Mouse (Mus musculus): ENCODE results near the gene Ptx4. TPM values are rescaled to one million over a fixed set of nuclear protein-coding genes. Genes with fewer than 3 reads are reported as not detected.
A peak's percentile ranks its signal among the peaks of the same experiment; 100 is the strongest.

The Ptx4 gene
- polyA plus RNA-seq, 1 experiment from 2014 or later = 0.16 TPM

- Histone ChIP-seq H3K27me3 (ENCODE audit: control insufficient read depth, insufficient read depth, low read length) (no peaks in the 10 kb centered on the region), H3K4me1 (ENCODE audit: control insufficient read depth, insufficient read depth, low read length) (peaks cover 40% of the 10 kb centered on the region), H3K9ac (replicated peaks; ENCODE audit: low read depth, low read length) (no peak overlapping the region), H3K4me3 (ENCODE audit: low read depth, low read length) (no peak overlapping the region), H3K36me3 (ENCODE audit: control insufficient read depth, insufficient read depth, low read length) (no peaks in the 10 kb centered on the region; the same call in 1 of the 2 replicates), H3K27ac (ENCODE audit: low read length) (peak overlapping the region; percentile 98), H3K9me3 (ENCODE audit: control insufficient read depth, low read depth, low read length) (no peaks in the 10 kb centered on the region), H3K4me2 (replicated peaks; ENCODE audit: low read depth, low read length) (no peak overlapping the region)
- WGBS = 73% methylated on average over 13 of the region's 13 CpGs
- ATAC-seq (ENCODE audit: insufficient number of reproducible peaks, insufficient read depth, low FRiP score, low read depth) = no peak
Measured at GRCm38 (mm10) chr17:25084835-25085385, 35.6 kb upstream of the Ptx4 start.

- no peak overlapping the region for H3K9ac ChIP-seq (replicated peaks; ENCODE audit: low read depth, low read length)
- peaks cover 5% of the 10 kb centered on the region for H3K36me3 ChIP-seq (ENCODE audit: control insufficient read depth, insufficient read depth, low read length)
- peaks cover 29% of the 10 kb centered on the region for H3K4me1 ChIP-seq (ENCODE audit: control insufficient read depth, insufficient read depth, low read length)
- no peaks in the 10 kb centered on the region for H3K9me3 ChIP-seq (ENCODE audit: control insufficient read depth, low read depth, low read length)
- no peak for ATAC-seq (ENCODE audit: insufficient number of reproducible peaks, insufficient read depth, low FRiP score, low read depth)
- no peaks in the 10 kb centered on the region for H3K27me3 ChIP-seq (ENCODE audit: control insufficient read depth, insufficient read depth, low read length)
- no peak overlapping the region for H3K4me2 ChIP-seq (replicated peaks; ENCODE audit: low read depth, low read length)
- 92% methylated on average over 7 of the region's 7 CpGs for WGBS
- H3K27ac ChIP-seq (ENCODE audit: low read length) = no peak overlapping the region
- H3K4me3 ChIP-seq (ENCODE audit: low read depth, low read length) = no peak overlapping the region
Measured at GRCm38 (mm10) chr17:25086724-25087123, 33.8 kb upstream of the Ptx4 start.

GRCm38 (mm10) chr17:25089158-25089557, 31.4 kb upstream of the Ptx4 start:
- no peak overlapping the region for H3K27ac ChIP-seq (ENCODE audit: low read length)
- H3K9me3 ChIP-seq (ENCODE audit: control insufficient read depth, low read depth, low read length) = no peaks in the 10 kb centered on the region
- ATAC-seq (ENCODE audit: insufficient number of reproducible peaks, insufficient read depth, low FRiP score, low read depth) = peak; percentile 66; the same call in 1 of the 2 replicates
- peaks cover 16% of the 10 kb centered on the region for H3K36me3 ChIP-seq (ENCODE audit: control insufficient read depth, insufficient read depth, low read length)
- peaks cover 8% of the 10 kb centered on the region for H3K4me1 ChIP-seq (ENCODE audit: control insufficient read depth, insufficient read depth, low read length)
- H3K9ac ChIP-seq (replicated peaks; ENCODE audit: low read depth, low read length) = no peak overlapping the region
- no peak overlapping the region for H3K4me2 ChIP-seq (replicated peaks; ENCODE audit: low read depth, low read length)
- 89% methylated on average over 10 of the region's 10 CpGs for WGBS
- no peak overlapping the region for H3K4me3 ChIP-seq (ENCODE audit: low read depth, low read length)
- H3K27me3 ChIP-seq (ENCODE audit: control insufficient read depth, insufficient read depth, low read length) = no peaks in the 10 kb centered on the region

GRCm38 (mm10) chr17:25090450-25090849, 30.1 kb upstream of the Ptx4 start:
- Histone ChIP-seq H3K4me3 (ENCODE audit: low read depth, low read length) (no peak overlapping the region), H3K9ac (replicated peaks; ENCODE audit: low read depth, low read length) (no peak overlapping the region), H3K27ac (ENCODE audit: low read length) (no peak overlapping the region), H3K4me2 (replicated peaks; ENCODE audit: low read depth, low read length) (no peak overlapping the region), H3K36me3 (ENCODE audit: control insufficient read depth, insufficient read depth, low read length) (peaks cover 18% of the 10 kb centered on the region), H3K9me3 (ENCODE audit: control insufficient read depth, low read depth, low read length) (no peaks in the 10 kb centered on the region), H3K4me1 (ENCODE audit: control insufficient read depth, insufficient read depth, low read length) (no peaks in the 10 kb centered on the region), H3K27me3 (ENCODE audit: control insufficient read depth, insufficient read depth, low read length) (no peaks in the 10 kb centered on the region)
- no peak for ATAC-seq (ENCODE audit: insufficient number of reproducible peaks, insufficient read depth, low FRiP score, low read depth)
- WGBS = 95% methylated on average over 10 of the region's 10 CpGs

- no peak overlapping the region for H3K9ac ChIP-seq (replicated peaks; ENCODE audit: low read depth, low read length)
- H3K9me3 ChIP-seq (ENCODE audit: control insufficient read depth, low read depth, low read length) = no peaks in the 10 kb centered on the region
- no peak overlapping the region for H3K4me2 ChIP-seq (replicated peaks; ENCODE audit: low read depth, low read length)
- H3K27me3 ChIP-seq (ENCODE audit: control insufficient read depth, insufficient read depth, low read length) = no peaks in the 10 kb centered on the region
- no peak overlapping the region for H3K4me3 ChIP-seq (ENCODE audit: low read depth, low read length)
- WGBS = 90% methylated on average over 2 of the region's 2 CpGs
- no peak overlapping the region for H3K27ac ChIP-seq (ENCODE audit: low read length)
- no peaks in the 10 kb centered on the region for H3K4me1 ChIP-seq (ENCODE audit: control insufficient read depth, insufficient read depth, low read length)
- H3K36me3 ChIP-seq (ENCODE audit: control insufficient read depth, insufficient read depth, low read length) = peaks cover 41% of the 10 kb centered on the region
- no peak for ATAC-seq (ENCODE audit: insufficient number of reproducible peaks, insufficient read depth, low FRiP score, low read depth)
Measured at GRCm38 (mm10) chr17:25096221-25096620, 24.3 kb upstream of the Ptx4 start.

- H3K4me2 ChIP-seq (replicated peaks; ENCODE audit: low read depth, low read length) = no peak overlapping the region
- no peaks in the 10 kb centered on the region for H3K9me3 ChIP-seq (ENCODE audit: control insufficient read depth, low read depth, low read length)
- H3K27ac ChIP-seq (ENCODE audit: low read length) = no peak overlapping the region
- H3K36me3 ChIP-seq (ENCODE audit: control insufficient read depth, insufficient read depth, low read length) = peaks cover 60% of the 10 kb centered on the region
- no peak for ATAC-seq (ENCODE audit: insufficient number of reproducible peaks, insufficient read depth, low FRiP score, low read depth)
- no peak overlapping the region for H3K4me3 ChIP-seq (ENCODE audit: low read depth, low read length)
- H3K27me3 ChIP-seq (ENCODE audit: control insufficient read depth, insufficient read depth, low read length) = no peaks in the 10 kb centered on the region
- no peaks in the 10 kb centered on the region for H3K4me1 ChIP-seq (ENCODE audit: control insufficient read depth, insufficient read depth, low read length)
- no peak overlapping the region for H3K9ac ChIP-seq (replicated peaks; ENCODE audit: low read depth, low read length)
- WGBS = 89% methylated on average over 6 of the region's 6 CpGs
Measured at GRCm38 (mm10) chr17:25100052-25100451, 20.5 kb upstream of the Ptx4 start.

- no peaks in the 10 kb centered on the region for H3K4me1 ChIP-seq (ENCODE audit: control insufficient read depth, insufficient read depth, low read length)
- no peak overlapping the region for H3K4me3 ChIP-seq (ENCODE audit: low read depth, low read length)
- H3K9ac ChIP-seq (replicated peaks; ENCODE audit: low read depth, low read length) = no peak overlapping the region
- peaks cover 72% of the 10 kb centered on the region for H3K36me3 ChIP-seq (ENCODE audit: control insufficient read depth, insufficient read depth, low read length)
- H3K4me2 ChIP-seq (replicated peaks; ENCODE audit: low read depth, low read length) = no peak overlapping the region
- ATAC-seq (ENCODE audit: insufficient number of reproducible peaks, insufficient read depth, low FRiP score, low read depth) = no peak
- H3K27ac ChIP-seq (ENCODE audit: low read length) = no peak overlapping the region
- no peaks in the 10 kb centered on the region for H3K27me3 ChIP-seq (ENCODE audit: control insufficient read depth, insufficient read depth, low read length)
- 91% methylated on average over 11 of the region's 11 CpGs for WGBS
- no peaks in the 10 kb centered on the region for H3K9me3 ChIP-seq (ENCODE audit: control insufficient read depth, low read depth, low read length)
Measured at GRCm38 (mm10) chr17:25101338-25101737, 19.2 kb upstream of the Ptx4 start.

- no peaks in the 10 kb centered on the region for H3K9me3 ChIP-seq (ENCODE audit: control insufficient read depth, low read depth, low read length)
- no peak overlapping the region for H3K4me2 ChIP-seq (replicated peaks; ENCODE audit: low read depth, low read length)
- no peak for ATAC-seq (ENCODE audit: insufficient number of reproducible peaks, insufficient read depth, low FRiP score, low read depth)
- no peak overlapping the region for H3K4me3 ChIP-seq (ENCODE audit: low read depth, low read length)
- no peaks in the 10 kb centered on the region for H3K4me1 ChIP-seq (ENCODE audit: control insufficient read depth, insufficient read depth, low read length)
- no peak overlapping the region for H3K27ac ChIP-seq (ENCODE audit: low read length)
- 75% methylated on average over 16 of the region's 16 CpGs for WGBS
- no peak overlapping the region for H3K9ac ChIP-seq (replicated peaks; ENCODE audit: low read depth, low read length)
- H3K36me3 ChIP-seq (ENCODE audit: control insufficient read depth, insufficient read depth, low read length) = peaks cover 48% of the 10 kb centered on the region
- no peaks in the 10 kb centered on the region for H3K27me3 ChIP-seq (ENCODE audit: control insufficient read depth, insufficient read depth, low read length)
Measured at GRCm38 (mm10) chr17:25107786-25108185, 12.8 kb upstream of the Ptx4 start.

- ATAC-seq (ENCODE audit: insufficient number of reproducible peaks, insufficient read depth, low FRiP score, low read depth) = no peak
- 79% methylated on average over 2 of the region's 2 CpGs for WGBS
- no peak overlapping the region for H3K9ac ChIP-seq (replicated peaks; ENCODE audit: low read depth, low read length)
Measured at GRCm38 (mm10) chr17:25109578-25109977, 11.0 kb upstream of the Ptx4 start.

More at GRCm38 (mm10) chr17:25109578-25109977, 11.0 kb upstream of the Ptx4 start:
- H3K9me3 ChIP-seq (ENCODE audit: control insufficient read depth, low read depth, low read length) = no peaks in the 10 kb centered on the region
- no peak overlapping the region for H3K4me2 ChIP-seq (replicated peaks; ENCODE audit: low read depth, low read length)
- no peaks in the 10 kb centered on the region for H3K27me3 ChIP-seq (ENCODE audit: control insufficient read depth, insufficient read depth, low read length)
- H3K36me3 ChIP-seq (ENCODE audit: control insufficient read depth, insufficient read depth, low read length) = peaks cover 41% of the 10 kb centered on the region
- H3K4me1 ChIP-seq (ENCODE audit: control insufficient read depth, insufficient read depth, low read length) = peaks cover under 1% of the 10 kb centered on the region; the same call in 1 of the 2 replicates
- H3K4me3 ChIP-seq (ENCODE audit: low read depth, low read length) = no peak overlapping the region
- H3K27ac ChIP-seq (ENCODE audit: low read length) = no peak overlapping the region
